Mouse (Mus musculus) layer of hippocampus, adult 2 months (tissue): ENCODE results near the gene Hoxb2. TPM values are rescaled to one million over a fixed set of nuclear protein-coding genes. Genes with fewer than 3 reads are reported as not detected.

Experiments
- DNase-seq, 2 experiments: peaks; one replicate each; pipeline ENCODE4 v3.0.0; 2022; ENCODE audit warnings: low spot score in 2 of 2
- H3K27ac ChIP-seq: fragments of 200-600 bp; 2 replicates; pipeline ENCODE4 v1.8.1; 2022
- H3K4me3 ChIP-seq: fragments of 200-600 bp; 2 replicates; pipeline ENCODE4 v1.8.1; 2022; ENCODE audit warnings: mild to moderate bottlenecking
- CTCF ChIP-seq: fragments of 200-600 bp; conservative IDR thresholded peaks from 2 replicates; pipeline ENCODE4 v1.8.1; 2022; ENCODE audit warnings: antibody characterized with exemption, mild to moderate bottlenecking, moderate library complexity
- total RNA-seq, 2 experiments: library from RNA; stranded (reverse); gene quantifications; 2 replicates each; pipeline ENCODE4 v1.2.3; 2021

Gene Hoxb2
- total RNA-seq, 2 experiments from 2014 or later: not detected

DNA sequence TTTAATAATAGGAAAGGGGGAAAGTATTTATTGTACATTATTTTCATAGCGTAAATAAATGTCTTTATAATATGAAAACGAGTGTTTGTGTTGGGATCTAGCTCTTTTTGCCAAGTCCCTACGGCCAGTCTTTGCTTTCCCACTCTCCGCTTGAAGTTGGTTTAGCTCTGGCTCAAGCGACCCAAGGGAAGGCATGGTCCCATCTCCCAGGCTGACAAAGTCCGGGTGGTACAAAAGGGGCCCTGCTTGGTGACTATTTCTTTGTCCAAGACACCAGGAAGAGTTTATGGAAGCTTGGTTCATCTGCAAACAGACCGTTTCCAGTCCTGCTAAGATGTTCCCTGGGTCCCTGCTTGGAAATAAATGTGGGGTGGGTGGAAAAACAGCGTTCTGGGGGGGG is 3.6 kb downstream of the Hoxb2 start:
- no peak overlapping the region for H3K27ac ChIP-seq
- no peak for TF ChIP-seq CTCF
- no peak overlapping the region for H3K4me3 ChIP-seq
- DNase-seq: no peak

GRCm38 (mm10) chr11:96354376-96354775 is 4.1 kb downstream of the Hoxb2 start:
- H3K4me3 ChIP-seq: no peak overlapping the region

GRCm38 (mm10) chr11:96354801-96355311 is 4.5 kb downstream of the Hoxb2 start:
- Histone ChIP-seq H3K27ac (no peak overlapping the region), H3K4me3 (no peak overlapping the region)
- no peak for TF ChIP-seq CTCF
- DNase-seq: no peak

More at GRCm38 (mm10) chr11:96354376-96354775, 4.1 kb downstream of the Hoxb2 start:
- no peak overlapping the region for H3K27ac ChIP-seq
- no peak for TF ChIP-seq CTCF
- no peak for DNase-seq

GRCm38 (mm10) chr11:96363807-96364206 is 13.5 kb downstream of the Hoxb2 start:
- H3K27ac ChIP-seq: no peak overlapping the region
- DNase-seq: no peak
- no peak for TF ChIP-seq CTCF
- no peak overlapping the region for H3K4me3 ChIP-seq

- DNase-seq: no peak
- no peak for TF ChIP-seq CTCF
- Histone ChIP-seq H3K4me3 (no peak within 1 kb of the TSS), H3K27ac (no peak within 1 kb of the TSS)
These were observed 15.2 kb downstream of the Hoxb2 start, which contains the start of gene Hoxb1 for GRCm38 (mm10) chr11:96365441-96366091. TSS of gene Hoxb1 (plus strand) at chr11:96365752.

DNA sequence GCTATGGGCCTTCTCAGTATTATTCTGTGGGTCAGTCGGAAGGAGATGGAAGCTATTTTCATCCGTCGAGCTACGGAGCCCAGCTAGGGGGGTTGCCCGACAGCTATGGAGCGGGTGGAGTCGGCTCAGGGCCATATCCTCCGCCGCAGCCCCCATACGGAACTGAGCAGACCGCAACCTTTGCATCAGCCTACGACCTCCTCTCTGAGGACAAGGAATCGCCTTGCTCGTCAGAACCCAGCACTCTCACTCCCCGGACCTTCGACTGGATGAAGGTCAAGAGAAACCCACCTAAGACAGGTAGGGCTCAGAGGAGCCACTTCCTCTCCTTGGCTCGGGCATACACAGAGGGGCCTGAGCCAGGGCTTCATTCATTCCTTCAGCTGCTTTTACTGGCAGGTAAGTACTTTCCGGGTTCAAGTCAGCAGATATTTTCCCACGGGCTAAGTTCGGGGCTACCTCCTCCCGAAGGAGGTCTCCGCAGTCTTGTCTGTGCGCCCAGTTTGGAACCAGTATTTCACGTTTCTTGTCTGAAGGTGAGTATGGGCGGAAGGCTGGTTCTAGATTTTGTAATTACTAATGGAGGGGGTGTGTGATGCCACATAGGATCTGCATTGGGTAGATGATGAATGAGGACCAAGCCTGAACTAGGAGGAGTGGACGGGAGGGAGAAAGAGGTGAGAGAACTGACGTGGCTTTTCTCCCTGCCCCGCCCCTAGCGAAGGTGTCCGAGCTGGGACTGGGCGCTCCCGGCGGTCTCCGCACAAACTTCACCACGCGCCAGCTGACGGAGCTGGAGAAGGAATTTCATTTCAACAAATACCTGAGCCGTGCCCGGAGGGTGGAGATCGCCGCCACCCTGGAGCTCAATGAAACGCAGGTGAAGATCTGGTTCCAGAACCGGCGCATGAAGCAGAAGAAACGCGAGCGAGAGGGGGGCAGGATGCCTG is 16.0 kb downstream of the Hoxb2 start:
- TF ChIP-seq CTCF: no peak
- DNase-seq: no peak
- no peak overlapping the region for H3K4me3 ChIP-seq
- no peak overlapping the region for H3K27ac ChIP-seq

- no peak for TF ChIP-seq CTCF
- H3K27ac ChIP-seq: no peak overlapping the region
- H3K4me3 ChIP-seq: no peak overlapping the region
- no peak for DNase-seq
These were observed 16.8 kb downstream of the Hoxb2 start for GRCm38 (mm10) chr11:96367141-96367540.

GRCm38 (mm10) chr11:96368686-96369085 is 18.4 kb downstream of the Hoxb2 start:
- no peak for DNase-seq
- Histone ChIP-seq H3K4me3 (no peak overlapping the region), H3K27ac (no peak overlapping the region)
- no peak for TF ChIP-seq CTCF

DNA sequence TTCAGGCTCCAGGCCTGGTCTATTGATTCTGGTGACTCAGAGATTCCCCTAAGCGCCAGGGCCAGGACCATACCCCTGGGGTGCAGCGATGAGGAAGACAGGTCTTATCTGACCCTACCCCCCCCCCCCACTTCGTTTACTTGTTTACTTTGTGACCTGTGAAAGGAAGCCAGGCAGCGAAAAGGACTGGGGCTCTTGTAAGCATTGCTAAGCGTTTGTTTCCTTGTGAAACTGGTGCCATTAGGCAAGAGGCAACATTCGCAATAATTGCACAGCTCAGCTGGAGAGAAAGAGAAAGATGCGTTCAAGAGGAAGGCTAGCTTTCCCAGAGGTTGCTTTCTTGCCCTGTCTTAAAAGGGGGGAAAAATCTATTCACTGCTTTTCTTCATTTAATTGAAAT is 18.8 kb downstream of the Hoxb2 start:
- Histone ChIP-seq H3K27ac (no peak overlapping the region), H3K4me3 (no peak overlapping the region)
- DNase-seq: no peak
- no peak for TF ChIP-seq CTCF

DNA sequence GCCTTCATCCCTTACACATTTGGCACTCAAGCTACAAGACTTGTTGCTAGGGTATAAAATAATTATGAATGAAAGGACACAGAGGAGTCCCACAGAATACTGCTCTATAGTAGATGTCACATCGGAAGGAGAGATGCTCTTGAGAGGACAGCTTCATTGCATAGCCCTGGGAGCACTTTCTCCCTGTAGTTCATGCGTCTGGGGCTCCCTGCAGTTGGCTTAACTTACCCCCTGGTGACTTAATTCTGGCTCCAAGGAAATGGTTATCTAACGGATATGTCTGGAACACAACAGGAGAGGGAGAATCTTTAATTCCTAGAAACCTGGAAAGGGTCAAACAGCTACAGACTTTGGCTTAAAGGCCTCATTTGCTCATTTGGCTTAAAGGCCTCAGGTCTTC is 21.4 kb downstream of the Hoxb2 start:
- no peak for DNase-seq

DNA sequence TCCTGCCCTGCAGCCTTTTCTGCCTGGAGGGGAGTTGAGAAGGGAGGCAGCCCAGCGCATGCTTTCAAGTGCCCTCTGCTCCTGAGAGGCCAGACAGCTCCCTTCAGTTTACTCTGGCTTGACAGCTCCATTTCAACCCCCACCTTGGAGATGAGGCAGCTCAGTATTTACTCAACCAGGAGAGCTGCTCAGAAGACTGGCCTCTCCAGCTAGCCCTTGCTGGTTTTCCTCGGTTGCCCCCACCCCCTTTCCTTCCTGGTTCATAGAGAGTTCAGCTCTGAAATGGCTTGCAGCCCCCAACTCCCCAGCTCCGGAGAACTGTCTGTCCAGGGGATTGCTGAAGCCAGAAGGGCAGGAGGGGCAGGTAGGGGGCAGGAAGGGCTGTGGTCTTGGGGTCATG is 22.2 kb downstream of the Hoxb2 start:
- no peak for TF ChIP-seq CTCF
- DNase-seq: no peak
- no peak overlapping the region for H3K27ac ChIP-seq
- H3K4me3 ChIP-seq: no peak overlapping the region

More for the DNA sequence above, 21.4 kb downstream of the Hoxb2 start:
- no peak for TF ChIP-seq CTCF
- no peak overlapping the region for H3K4me3 ChIP-seq
- no peak overlapping the region for H3K27ac ChIP-seq

DNA sequence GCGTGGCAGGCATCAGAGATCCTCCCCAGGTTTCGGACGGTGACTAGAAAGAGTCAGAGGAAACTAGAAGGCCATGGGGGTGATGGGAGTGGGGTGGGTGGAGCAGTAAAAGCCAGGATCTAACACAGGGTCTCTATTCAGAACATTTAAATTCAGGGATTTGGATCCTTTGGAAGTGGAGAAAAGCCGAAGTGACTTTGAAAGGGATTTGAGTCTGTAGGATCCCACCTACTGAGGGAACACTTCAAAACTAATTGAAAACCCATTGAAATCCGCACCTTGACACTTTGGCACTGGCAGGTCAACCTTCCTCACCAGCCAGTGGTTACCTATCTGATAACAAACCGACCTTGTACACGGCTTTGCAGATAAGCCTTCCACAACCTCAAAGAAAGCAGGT is 24.5 kb downstream of the Hoxb2 start:
- DNase-seq: no peak
- H3K27ac ChIP-seq: no peak overlapping the region
- TF ChIP-seq CTCF: no peak
- H3K4me3 ChIP-seq: no peak overlapping the region

DNA sequence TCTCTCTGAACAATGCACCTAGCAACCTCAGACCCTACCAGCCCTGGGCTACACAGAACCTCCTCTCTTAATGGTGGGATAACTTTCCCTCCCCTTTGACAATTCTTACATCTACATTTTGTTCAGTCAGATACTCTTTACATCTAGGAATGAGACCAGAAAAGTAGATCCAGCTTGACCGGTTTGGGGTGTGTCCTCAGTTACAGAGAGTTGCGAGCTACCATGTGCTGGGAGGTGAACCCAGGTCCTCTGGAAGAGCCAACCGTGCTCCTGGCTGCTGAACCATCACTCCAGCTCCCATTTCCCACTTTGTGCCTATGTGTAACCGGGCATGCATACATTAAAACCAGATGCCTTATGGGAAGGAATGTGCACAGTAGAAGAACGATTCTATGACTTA is 33.1 kb downstream of the Hoxb2 start:
- no peak for TF ChIP-seq CTCF

DNA sequence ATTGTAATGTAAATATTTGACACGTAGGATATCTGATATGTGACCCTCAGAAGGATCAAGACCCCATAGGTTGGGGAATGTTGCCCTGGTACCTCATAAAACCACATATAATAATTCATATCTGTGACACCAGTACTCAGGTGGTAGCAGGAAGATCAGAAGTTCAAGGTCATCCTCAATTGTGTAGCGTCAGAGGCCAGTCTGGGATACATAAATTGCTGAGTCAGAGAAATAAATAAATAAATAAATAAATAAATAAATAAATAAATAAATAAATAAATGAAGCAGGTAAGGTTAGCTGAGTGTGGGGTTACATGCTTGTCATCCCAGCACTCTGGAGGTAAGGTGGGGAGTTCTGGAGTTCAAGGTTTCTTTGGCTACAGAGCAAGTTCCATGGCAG is 37.3 kb downstream of the Hoxb2 start:
- TF ChIP-seq CTCF: no peak
- H3K4me3 ChIP-seq: no peak overlapping the region
- no peak overlapping the region for H3K27ac ChIP-seq
- no peak for DNase-seq

More for the DNA sequence above, 33.1 kb downstream of the Hoxb2 start:
- DNase-seq: no peak
- no peak overlapping the region for H3K4me3 ChIP-seq
- H3K27ac ChIP-seq: no peak overlapping the region
